Mouse (Mus musculus) intestine, postnatal 0 days (tissue): ENCODE results near the gene Ehd4. TPM values are rescaled to one million over a fixed set of nuclear protein-coding genes. Genes with fewer than 3 reads are reported as not detected.

Experiments used
- ATAC-seq: fragments of 200-750 bp; cut with Nextera tagmentation; 2 replicates; pipeline ENCODE4 v1.8.0; 2017; ENCODE audit warnings: mild to moderate bottlenecking, moderate TSS enrichment, moderate library complexity
- H3K27ac ChIP-seq: fragments of 300-500 bp; sonication (generic); 2 replicates; pipeline ENCODE4 v1.5.1; 2014; ENCODE audit warnings: mild to moderate bottlenecking, low read depth, low read length, moderate library complexity
- H3K27me3 ChIP-seq: fragments of 300-500 bp; sonication (generic); replicated peaks from 2 replicates; pipeline ENCODE4 v1.6.1; 2014; ENCODE audit warnings: low read length, mixed read lengths; ENCODE audit not compliant: control insufficient read depth, insufficient read depth
- H3K36me3 ChIP-seq: fragments of 300-500 bp; sonication (generic); 2 replicates; pipeline ENCODE4 v1.6.1; 2014; ENCODE audit warnings: mild to moderate bottlenecking, moderate library complexity; ENCODE audit not compliant: control insufficient read depth, insufficient read depth
- H3K4me1 ChIP-seq: fragments of 300-500 bp; sonication (generic); replicated peaks from 2 replicates; pipeline ENCODE4 v1.6.1; 2014; ENCODE audit warnings: antibody characterized with exemption, low read length, mixed read lengths; ENCODE audit not compliant: control insufficient read depth, insufficient read depth
- H3K4me2 ChIP-seq: fragments of 300-500 bp; sonication (generic); replicated peaks from 2 replicates; pipeline ENCODE4 v1.6.1; 2014; ENCODE audit warnings: low read depth, mild to moderate bottlenecking, moderate library complexity
- H3K4me3 ChIP-seq: fragments of 300-500 bp; sonication (generic); 2 replicates; pipeline ENCODE4 v1.5.1; 2014; ENCODE audit warnings: low read depth, low read length
- H3K9ac ChIP-seq: fragments of 300-500 bp; sonication (generic); 2 replicates; pipeline ENCODE4 v1.6.1; 2014; ENCODE audit warnings: mild to moderate bottlenecking, low read depth, low read length
- H3K9me3 ChIP-seq: fragments of 300-500 bp; sonication (generic); 2 replicates; pipeline ENCODE4 v1.6.1; 2016; ENCODE audit warnings: mixed run types; ENCODE audit not compliant: control insufficient read depth
- CTCF ChIP-seq: sonication (generic); IDR thresholded peaks from 2 replicates; pipeline ENCODE4 v1.5.1; 2016; ENCODE audit warnings: low read depth, mild to moderate bottlenecking, control low read depth, antibody characterized with exemption, moderate library complexity
- WGBS: fragments of 180-500 bp; shearing (Covaris S2); extraction: QIAGEN DNeasy Blood & Tissue Kit; methylation state at CpG from one replicate; pipeline ENCODE4 v1.1.7; 2014; 5-methylcytosine and 5-hydroxymethylcytosine counted together
- polyA plus RNA-seq: library from polyadenylated mRNA; unstranded; fragments of >200 nt; fragmentation: Nextera tagmentation; extraction: Ambion mirVana; gene quantifications from 2 replicates; pipeline ENCODE4 v1.2.1, GENCODE M21; 2015

The Ehd4 gene
- polyA plus RNA-seq, 1 experiment from 2014 or later, result 70.0 TPM

DNA sequence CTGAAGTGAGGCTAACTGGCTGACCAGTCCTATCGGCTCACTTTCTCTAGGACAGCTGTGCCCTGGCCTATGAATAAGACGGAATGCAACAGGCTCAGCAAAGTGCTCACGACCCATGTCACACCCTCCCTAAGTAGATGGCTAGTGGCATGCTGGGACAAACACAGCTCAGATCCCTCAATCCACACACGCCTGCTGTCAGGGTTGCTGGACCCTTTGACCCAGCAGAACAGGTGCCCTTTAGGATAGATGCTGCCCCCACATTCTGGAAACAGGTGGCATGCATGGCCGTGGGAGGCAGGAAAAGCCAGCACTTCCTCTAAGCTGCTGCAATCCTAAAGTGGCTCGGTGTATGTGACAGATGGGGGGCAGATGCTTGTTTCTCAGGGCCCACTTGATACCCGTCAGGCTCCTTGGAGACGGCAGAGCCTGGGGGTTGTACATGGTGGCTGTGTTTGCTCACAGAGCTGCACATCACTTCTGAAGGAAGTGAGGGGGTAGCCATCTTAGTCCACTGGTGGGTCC lies 84.9 kb downstream of the Ehd4 start:
- H3K9ac ChIP-seq, result no peak overlapping the region
- no peak overlapping the region for H3K27ac ChIP-seq
- no peaks in the 10 kb centered on the region for H3K9me3 ChIP-seq
- no peak overlapping the region for H3K4me3 ChIP-seq
- ATAC-seq, result no peak
- WGBS, result 74% methylated on average over 8 of the region's 8 CpGs
- no peak overlapping the region for H3K4me2 ChIP-seq
- TF ChIP-seq CTCF, result no peak
- H3K4me1 ChIP-seq, result no peaks in the 10 kb centered on the region; the same call in 1 of the 2 replicates
- H3K27me3 ChIP-seq, result no peaks in the 10 kb centered on the region
- no peaks in the 10 kb centered on the region for H3K36me3 ChIP-seq

DNA sequence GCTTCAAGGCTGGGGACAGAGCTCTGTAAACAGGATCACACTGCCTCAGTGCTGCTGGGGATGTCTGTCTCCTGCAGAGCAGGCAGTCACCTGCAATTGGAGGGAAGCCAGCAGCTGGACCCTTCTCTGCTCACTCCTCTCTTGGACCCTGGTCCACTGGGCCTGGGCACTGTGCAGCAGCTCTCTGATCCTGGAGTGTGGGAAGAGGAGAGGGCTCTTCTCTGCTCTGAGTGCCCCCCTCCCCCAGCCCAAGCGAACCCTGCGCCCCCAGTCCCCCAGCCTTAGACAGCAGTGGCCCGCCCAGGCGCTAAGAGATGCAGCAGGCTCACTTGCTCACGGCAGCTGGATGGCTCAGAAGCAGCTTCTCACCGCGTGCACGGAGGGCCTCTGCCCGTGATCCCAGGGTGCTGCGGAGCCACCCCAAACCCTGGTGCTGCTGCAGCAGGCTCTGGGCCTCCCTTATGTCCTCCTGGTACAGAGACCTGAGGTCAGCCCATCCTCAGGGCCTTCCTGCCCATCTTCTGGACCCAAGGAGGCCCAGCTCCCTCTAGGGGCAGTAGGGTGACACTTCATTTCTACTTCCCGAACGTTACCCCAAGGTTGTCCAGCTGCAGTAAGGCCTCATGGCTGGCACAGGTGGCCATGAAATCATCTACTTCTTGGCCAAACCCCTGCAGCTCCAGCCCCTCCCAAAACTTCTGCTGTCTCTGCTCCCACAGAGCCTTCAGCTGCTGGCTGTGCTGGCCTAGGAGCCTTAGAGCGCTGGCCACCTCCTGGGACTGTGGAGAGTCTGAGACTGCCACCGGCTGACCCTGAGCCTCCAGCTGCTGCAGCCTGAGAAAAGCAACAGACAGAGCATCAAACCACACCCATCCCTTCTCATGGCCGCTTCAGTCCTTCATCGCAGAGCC lies 85.6 kb downstream of the Ehd4 start:
- Histone ChIP-seq H3K27ac (no peak overlapping the region), H3K4me3 (no peak overlapping the region), H3K4me1 (no peaks in the 10 kb centered on the region; the same call in 1 of the 2 replicates), H3K27me3 (no peaks in the 10 kb centered on the region), H3K4me2 (no peak overlapping the region), H3K36me3 (no peaks in the 10 kb centered on the region), H3K9ac (no peak overlapping the region), H3K9me3 (no peaks in the 10 kb centered on the region)
- TF ChIP-seq CTCF, result peak; percentile 91
- 45% methylated on average over 16 of the region's 16 CpGs for WGBS
- no peak for ATAC-seq

DNA sequence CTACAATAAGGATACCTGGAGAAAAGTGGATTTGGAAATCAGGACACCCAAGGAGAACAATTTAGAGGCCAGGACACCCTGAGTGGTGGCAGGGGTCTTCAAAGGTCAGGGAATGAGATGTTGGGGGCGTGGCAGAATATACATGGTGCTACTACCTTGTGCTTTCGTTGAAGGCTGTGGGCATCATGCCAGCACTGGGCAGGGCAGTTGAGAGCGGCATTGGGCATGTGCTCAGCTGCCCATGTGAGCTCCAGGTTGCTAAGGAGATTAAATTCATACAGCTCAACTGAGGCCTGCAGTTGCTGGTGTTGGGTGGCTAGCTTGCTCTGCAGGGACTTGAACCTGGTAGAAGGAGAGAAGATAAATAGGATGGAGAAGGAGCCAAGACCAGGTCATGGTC lies 88.2 kb downstream of the Ehd4 start:
- Histone ChIP-seq H3K9me3 (no peaks in the 10 kb centered on the region), H3K36me3 (no peaks in the 10 kb centered on the region), H3K4me2 (no peak overlapping the region), H3K27ac (no peak overlapping the region), H3K27me3 (no peaks in the 10 kb centered on the region), H3K4me1 (no peaks in the 10 kb centered on the region; the same call in 1 of the 2 replicates), H3K9ac (no peak overlapping the region), H3K4me3 (no peak overlapping the region)
- no peak for TF ChIP-seq CTCF
- no peak for ATAC-seq
- 68% methylated on average over 3 of the region's 3 CpGs for WGBS

- no peak overlapping the region for H3K4me2 ChIP-seq
- no peak for ATAC-seq
- H3K27me3 ChIP-seq, result no peaks in the 10 kb centered on the region
- TF ChIP-seq CTCF, result no peak
- no peaks in the 10 kb centered on the region for H3K36me3 ChIP-seq
- 85% methylated on average over 10 of the region's 10 CpGs for WGBS
- no peak overlapping the region for H3K9ac ChIP-seq
- H3K4me3 ChIP-seq, result no peak overlapping the region
- no peak overlapping the region for H3K27ac ChIP-seq
- no peaks in the 10 kb centered on the region; the same call in 1 of the 2 replicates for H3K4me1 ChIP-seq
- H3K9me3 ChIP-seq, result no peaks in the 10 kb centered on the region
Observed at GRCm38 (mm10) chr2:120065243-120065642, 89.2 kb downstream of the Ehd4 start.

DNA sequence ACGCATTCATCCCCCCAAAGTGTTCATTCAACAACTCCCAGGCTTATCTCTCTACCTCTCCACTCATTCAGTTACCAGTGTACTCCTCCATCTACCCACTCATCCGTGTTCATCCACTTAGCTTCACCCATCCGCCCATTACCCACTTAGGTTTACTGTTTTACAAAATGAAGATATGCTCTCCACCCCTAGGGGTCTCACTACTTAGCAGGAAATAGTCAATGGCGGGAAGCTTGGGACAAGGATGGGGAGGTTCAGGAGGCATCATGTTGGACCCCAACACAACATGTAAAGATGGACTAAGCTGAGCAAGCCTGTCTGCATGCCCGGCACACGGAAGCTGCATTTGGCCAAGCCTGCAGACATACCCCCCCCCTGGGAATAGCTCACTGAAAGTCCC lies 89.8 kb downstream of the Ehd4 start:
- peak; percentile 49 for TF ChIP-seq CTCF
- Histone ChIP-seq H3K4me3 (no peak overlapping the region), H3K27me3 (no peaks in the 10 kb centered on the region), H3K27ac (no peak overlapping the region), H3K9ac (no peak overlapping the region), H3K36me3 (no peaks in the 10 kb centered on the region), H3K9me3 (no peaks in the 10 kb centered on the region), H3K4me1 (no peaks in the 10 kb centered on the region; the same call in 1 of the 2 replicates), H3K4me2 (no peak overlapping the region)
- no peak for ATAC-seq
- WGBS, result 78% methylated on average over 6 of the region's 6 CpGs

- no peaks in the 10 kb centered on the region for H3K27me3 ChIP-seq
- no peak overlapping the region for H3K27ac ChIP-seq
- H3K36me3 ChIP-seq, result no peaks in the 10 kb centered on the region
- no peak overlapping the region for H3K4me3 ChIP-seq
- TF ChIP-seq CTCF, result no peak
- ATAC-seq, result no peak
- no peak overlapping the region for H3K9ac ChIP-seq
- no peaks in the 10 kb centered on the region for H3K4me1 ChIP-seq
- H3K9me3 ChIP-seq, result no peaks in the 10 kb centered on the region
- H3K4me2 ChIP-seq, result no peak overlapping the region
- 82% methylated on average over 8 of the region's 8 CpGs for WGBS
Observed at GRCm38 (mm10) chr2:120062248-120062647, 92.2 kb downstream of the Ehd4 start.
